Mouse (Mus musculus): Measurements from ENCODE around the gene Nrg3.
A peak's percentile ranks its signal among the peaks of the same experiment; 100 is the strongest.
"Not testable (repeated sequence)": the region's sequence is repeated elsewhere in the genome, so short reads cannot be mapped to it uniquely, and the experiment has no call there.

Nrg3 gene

DNA sequence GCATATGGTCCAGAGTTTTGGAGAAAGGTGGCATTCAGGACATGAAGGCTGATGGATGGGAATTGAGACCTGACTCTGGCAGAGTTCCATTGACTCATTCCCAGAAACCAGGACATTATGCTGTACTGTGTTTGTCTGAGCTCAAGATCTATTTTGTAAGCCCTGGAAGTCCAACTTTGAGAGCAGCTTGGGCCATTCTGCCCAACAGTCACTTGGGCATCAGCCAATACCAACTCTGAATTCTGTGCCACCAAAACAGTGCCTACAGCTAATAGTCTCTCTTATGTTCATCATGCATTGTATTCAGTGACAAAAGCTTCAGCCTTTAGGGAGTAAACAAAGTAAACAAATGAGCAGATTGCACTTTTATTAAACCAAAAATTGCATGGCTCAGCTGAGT, 843.2 kb downstream of the Nrg3 start:
- no peak for DNase-seq (ENCODE audit: low read depth, low spot score)

DNA sequence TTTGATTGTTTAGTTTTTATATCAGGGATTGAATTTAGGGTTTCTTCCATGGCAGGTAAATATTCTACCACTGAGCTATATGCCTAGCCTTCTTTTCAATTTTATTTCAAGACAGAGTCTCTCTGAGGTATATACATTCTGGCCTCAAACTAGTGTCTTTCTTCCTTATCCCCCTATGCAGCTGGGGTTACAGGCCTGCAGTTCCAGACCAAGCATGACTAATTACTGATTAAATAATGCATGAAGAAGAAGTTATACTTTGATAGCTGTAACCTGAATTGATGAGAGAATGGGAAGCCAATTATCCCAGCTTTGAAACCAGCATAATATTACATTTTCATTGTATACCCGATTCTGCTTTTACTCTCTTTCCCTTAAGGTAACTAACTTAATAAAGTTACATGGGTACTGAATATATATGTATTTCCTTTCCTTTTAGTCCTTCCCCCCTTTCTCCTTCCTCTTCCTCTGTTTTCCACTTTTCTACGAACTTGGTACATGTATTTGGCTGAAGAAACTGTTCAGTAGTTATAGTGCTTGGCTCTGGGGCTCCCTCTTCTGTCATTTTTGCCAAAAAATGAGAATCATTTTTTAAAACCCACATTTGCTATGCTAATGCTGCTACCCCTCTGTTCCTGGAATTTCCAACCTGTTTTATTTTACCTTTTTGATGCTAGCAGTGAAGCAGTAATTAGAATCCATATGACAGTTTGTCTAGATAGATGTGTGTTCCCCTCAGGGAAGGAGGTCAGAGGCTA, 843.8 kb downstream of the Nrg3 start:
- no peak for DNase-seq (ENCODE audit: low read depth, low spot score)

DNA sequence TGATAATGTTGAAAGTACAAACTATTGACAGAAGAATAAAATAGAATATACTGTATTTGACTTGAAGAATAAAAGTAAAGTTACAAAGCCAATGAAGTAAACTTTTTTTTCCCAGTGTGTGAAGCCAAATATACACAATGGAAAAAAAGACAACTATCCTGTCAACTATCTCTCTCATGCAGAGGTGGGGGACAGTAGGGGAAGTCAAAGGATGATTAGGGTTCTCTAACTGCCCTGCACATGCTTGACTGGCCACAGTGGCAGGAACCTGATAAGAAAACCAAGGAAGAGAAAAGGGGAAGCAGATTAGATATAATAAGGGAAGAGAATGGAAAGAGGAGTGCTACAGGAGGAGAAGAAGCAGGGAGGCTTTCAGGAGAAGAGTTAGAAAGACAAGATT, 855.9 kb downstream of the Nrg3 start:
- no peak for DNase-seq (ENCODE audit: low read depth, low spot score)

DNA sequence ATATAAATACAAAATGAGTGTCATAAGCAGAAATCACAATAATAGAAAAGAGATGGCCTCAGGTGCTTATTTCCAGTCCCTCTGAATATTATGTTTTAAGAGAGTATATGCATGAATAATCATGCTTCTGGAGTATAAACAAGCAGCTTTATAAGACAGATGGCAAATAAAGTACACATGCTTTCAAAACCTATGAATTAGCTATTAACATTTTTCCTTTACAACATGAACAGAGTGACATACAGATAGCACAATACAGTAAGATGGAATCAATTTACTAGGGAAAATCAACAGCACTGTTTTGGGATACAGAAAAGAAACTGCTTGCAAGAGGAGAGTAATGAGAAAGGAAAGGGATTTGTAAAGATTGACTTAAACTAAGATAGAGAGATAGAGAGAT, 875.2 kb downstream of the Nrg3 start:
- no peak for DNase-seq (ENCODE audit: low read depth, low spot score)

DNA sequence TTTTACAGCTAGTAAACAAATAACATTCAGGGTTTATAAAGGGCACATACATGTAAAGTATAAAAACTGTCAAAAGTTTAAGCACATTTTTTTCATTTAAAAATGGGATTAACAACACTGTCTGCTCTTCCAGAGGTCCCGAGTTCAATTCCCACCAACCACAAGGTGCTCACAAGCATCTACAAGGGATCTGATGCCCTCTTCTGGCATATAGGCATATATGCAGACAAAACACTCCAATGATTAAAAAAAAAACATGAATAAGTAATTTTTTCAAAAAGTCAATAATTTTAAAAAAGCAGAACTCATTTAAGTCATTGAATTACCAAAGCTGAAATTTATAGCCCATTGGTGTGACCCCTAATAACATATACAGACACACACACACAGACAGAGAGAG, 878.6 kb downstream of the Nrg3 start:
- DNase-seq (ENCODE audit: low read depth, low spot score): no peak

DNA sequence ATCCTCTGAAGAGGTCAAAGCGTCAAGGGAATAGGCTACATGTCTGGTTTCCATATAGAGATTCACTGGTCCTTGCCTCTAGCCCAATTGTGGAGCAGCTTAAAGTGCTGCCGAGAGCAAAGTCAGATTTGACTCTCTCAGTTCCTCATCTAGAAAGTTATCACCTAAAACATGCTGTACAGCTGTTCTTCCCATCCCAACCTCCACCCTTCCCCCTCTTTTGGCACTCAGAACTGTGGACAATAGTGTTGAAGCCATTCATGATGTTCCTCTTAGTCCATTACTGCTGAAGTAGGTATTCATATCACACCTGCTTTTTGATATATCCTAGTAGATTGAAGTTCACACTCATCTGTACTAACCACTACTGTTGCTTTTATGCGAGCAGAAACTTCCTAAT, 896.1 kb downstream of the Nrg3 start:
- DNase-seq (ENCODE audit: low read depth, low spot score): no peak

DNA sequence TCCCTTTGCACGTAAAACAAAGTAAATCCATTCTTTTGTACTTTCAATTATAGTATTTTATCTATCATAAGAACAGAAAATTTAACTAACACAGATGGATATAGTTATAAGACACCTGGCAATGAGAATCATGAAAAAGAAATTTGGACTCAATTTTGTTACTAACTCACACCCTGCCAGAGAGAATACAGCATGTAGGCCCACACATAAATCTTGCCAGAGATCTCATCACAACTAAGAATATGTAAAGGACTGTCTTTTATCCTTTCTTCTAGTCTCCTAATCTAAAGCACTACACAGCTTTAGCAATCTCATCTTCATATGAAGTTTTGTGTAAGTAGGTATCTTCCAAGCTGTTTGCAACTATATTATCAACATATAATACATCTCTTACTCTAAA, 904.7 kb downstream of the Nrg3 start:
- no peak for DNase-seq (ENCODE audit: low read depth, low spot score)

DNA sequence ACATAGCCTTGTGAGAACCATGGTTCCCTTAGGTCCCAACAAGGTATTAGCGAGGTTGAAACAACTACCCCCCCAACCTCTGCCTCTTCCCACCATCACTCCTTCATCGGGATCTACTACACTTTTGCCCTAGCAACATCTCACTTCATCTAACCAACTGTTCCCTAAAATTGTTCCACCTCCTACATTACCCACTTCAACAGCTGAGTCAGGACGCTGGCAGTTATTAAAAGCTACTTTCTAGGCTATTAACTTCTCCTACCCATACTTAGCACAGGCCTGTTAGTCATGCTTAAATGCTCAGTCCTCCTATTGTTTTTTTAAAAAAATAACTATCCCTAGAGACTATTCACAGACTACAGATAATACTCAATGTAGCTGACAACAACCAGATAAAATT, 906.7 kb downstream of the Nrg3 start:
- no peak for DNase-seq (ENCODE audit: low read depth, low spot score)

DNA sequence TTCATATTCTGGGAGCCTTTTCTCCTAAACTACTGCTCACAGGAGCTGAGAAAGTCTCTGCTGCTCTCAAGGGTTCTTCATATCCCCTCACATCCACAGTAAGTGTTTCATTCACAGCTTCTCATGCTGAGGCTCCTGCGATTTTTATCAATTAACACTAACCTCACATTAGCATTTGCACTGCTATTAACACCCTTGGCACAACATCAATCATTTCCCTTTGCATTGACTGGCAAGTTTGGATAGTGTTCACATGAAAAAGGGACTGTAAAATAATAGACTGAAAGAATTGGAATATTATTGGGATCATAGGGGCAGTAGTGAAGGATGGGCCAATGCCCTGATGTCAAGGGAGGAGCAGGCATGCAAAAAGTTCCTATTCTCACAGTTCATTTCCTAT, 918.3 kb downstream of the Nrg3 start:
- no peak for DNase-seq (ENCODE audit: low read depth, low spot score)

DNA sequence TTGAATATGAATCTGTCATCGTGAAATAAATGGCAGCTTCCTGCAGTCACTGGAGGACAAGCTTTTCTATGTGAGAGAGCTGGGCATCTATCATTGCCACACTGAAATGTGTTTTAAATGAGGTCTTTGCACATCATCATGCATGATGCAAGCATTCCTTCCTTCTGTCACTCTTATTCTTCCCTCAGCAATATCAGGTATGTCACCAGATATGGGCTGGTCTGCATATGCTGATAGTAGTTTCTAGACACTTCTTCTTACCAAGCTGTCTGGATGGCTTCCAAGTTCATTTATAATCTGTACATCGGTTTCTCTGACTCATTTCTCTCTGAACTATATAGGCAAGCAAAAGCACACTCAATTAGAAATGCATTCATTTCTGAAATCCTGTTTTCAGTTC, 925.6 kb downstream of the Nrg3 start:
- DNase-seq (ENCODE audit: low read depth, low spot score): peak; percentile 14

DNA sequence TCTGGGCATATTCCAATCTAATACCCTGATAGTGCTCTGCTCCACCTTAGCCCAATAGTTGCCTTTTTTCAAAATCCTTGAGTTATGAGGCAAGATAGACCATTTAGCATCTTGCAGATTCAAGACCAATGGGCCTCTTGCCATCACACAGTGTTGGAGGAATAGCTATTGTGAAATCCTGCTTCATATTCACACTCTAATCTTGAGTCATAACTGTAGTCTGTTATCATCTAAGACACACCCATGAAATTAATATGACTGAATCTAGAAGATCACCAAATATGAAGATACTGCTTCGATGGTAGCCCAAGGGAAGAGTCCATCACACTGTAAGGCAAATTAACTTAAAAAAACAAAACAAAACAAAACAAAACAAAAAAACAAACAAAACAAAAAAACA, 937.7 kb downstream of the Nrg3 start:
- no peak for DNase-seq (ENCODE audit: low read depth, low spot score)

DNA sequence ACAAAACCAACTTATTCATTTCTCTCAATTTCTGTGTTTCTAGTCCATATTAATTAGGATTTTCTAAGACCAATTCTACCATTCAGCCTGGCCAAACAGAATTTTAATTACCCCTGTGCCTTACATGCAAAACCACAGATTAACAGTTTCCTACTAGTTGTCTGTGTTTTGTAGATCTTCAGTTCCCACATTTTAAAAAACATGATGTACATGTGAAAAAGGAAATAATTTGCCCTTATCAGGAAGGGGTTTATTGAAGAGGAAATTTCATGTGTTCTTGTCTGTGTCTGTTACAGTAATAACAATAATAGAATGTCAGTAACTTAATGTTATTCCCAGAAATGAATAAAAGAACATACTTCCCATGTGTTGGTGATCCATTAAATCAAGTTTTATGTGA, 939.4 kb downstream of the Nrg3 start:
- no peak for DNase-seq (ENCODE audit: low read depth, low spot score)

DNA sequence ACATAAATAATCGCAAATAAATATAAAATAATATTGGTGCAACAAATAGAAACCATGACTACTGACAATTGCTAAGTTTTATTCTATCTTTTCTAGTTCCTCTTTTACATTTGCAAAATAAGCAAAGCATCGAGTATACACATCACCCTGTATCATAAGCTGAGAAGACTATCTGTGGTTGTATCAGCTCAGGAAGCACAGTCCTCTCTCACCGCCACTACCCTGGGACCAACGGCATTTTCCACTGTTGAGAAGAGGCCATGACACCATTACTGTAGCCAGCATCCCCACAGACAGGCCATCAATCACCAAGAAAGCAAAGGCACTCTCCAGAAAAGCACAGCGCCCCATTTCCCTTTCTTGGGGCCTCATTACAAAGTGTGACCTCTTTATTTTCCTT, 956.7 kb downstream of the Nrg3 start:
- DNase-seq (ENCODE audit: low read depth, low spot score): no peak

DNA sequence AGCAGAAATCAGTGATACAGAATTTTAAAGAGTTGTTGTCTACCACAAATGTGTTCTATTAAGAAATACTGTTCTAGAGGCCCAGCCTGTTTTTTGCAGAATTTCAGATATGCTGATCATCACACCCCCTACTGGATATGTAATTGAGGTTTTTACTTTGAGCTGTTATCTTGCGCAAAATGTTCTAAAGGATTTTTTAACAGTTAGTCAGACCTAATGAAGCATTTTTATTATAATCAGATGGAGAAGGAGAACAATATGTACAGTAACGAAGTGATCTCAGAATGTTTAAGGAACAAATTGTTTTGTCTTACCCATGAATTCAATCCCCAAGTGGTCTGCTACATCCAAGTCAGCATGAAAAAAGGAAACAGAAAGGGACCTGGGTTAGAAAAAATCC, 963.9 kb downstream of the Nrg3 start:
- DNase-seq (ENCODE audit: low read depth, low spot score): no peak

DNA sequence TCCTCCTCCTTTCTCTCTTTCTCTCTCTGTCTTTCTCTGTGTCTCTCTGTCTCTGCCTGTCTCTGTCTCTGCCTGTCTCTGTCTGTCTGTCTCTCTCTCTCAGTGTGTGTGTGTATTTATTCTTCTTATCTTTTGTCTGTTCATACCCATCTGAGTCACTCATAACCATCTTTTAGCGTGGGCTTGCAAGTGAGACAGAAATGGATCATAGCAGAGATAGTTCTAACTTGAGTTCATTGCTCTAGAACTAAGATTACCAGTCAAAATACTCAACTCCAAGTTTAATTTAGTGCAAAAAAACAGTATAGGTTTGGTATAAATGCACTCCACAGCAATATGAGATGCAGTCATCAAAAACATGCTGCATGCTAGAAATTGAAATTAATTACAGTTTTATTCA, 977.9 kb downstream of the Nrg3 start:
- no peak for DNase-seq (ENCODE audit: low read depth, low spot score)

DNA sequence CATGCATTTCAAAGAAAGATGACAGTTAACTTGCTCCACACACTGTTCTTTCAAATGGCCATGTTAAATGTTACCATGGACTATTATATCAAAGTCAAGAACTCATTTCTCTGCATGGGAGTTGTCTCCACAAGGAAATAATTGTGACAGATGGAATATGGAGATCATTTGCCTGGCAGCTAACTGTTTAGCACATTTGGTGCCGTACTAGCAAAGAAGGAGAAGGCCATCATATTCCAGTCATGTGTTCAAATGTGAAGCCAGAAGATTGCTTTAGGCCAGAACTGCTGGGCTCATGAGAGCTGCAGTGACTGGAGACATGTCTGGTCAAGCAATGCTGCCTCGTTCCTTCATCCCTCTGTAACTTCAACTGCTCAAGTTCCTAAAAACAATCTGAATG, 1025.8 kb downstream of the Nrg3 start:
- DNase-seq (ENCODE audit: low read depth, low spot score): no peak

DNA sequence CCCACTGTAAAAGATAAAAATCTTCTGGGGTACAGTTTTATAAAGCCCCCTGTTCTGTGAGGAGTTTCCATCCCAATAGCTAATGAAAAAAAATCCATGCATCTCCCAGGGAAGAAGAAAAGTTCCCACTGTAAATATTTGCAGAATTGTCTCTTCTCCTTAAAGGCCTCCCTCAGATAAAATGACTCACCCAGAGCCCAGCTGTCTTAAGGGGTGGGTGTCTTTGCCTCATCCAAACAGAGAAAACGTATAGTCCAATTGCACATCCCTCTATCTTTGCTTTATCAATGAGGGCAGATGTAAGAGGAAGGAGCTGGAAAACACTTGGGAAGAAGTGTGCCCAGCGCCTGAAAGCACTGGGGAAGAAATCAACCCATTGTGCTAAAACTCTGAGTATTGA, 1028.1 kb downstream of the Nrg3 start:
- DNase-seq (ENCODE audit: low read depth, low spot score): no peak

DNA sequence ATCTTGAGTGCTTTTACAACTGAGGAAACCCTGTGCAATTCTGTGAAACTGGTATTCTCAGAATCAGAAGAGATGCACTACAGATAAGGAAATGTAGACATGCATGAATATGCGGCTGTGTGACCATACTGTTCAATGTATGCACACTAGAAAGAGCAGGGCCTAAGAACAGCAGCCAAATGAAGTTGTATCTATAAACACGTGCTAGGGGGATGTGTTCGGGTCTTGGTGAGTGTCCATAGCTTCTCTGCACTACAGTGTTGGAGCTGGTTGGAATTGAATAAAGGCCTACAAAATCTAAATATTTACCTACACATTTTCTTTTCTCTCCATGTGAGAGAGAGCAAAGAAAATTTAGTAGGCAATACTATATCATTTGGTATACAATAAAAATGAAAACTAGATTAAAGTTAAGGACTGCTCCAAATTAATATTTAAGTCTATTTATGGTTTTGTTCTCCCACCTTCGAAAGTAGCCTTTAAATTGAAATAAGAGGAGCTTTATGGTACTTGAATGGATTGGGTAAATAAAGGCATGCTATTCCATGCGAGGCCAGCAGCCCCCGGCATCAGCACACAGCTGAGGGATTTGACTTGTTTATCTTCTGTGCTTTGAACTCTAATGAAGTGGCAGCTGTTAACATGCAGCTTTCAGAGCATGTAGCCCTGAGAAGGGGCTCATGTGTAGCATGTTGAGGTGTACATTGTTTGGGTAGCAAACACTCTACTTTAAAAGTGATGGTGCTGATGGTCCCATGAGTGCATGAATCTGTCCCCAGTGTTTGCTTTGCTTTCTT, 1038.9 kb downstream of the Nrg3 start:
- DNase-seq (ENCODE audit: low read depth, low spot score): no peak

DNA sequence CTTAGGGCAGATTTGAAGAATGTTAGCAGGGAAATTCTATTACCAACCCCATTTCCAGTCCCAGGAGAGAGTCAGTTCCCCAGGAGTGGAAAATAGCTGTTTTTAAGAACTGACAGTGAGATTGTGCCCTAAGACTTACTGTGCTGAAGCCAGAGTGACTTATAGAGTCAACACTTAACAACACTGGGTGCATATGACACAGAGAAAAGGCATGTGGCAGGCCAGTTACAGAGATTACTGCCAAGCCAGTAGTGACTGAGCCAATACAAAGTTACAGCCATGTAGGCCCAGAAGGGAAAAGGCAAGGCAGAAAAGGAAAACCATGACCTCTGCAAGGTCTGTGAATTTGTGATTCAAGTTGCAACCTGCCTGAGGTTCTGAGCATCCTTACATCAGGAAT, 1098.2 kb downstream of the Nrg3 start:
- no peak for DNase-seq (ENCODE audit: low read depth, low spot score)

DNA sequence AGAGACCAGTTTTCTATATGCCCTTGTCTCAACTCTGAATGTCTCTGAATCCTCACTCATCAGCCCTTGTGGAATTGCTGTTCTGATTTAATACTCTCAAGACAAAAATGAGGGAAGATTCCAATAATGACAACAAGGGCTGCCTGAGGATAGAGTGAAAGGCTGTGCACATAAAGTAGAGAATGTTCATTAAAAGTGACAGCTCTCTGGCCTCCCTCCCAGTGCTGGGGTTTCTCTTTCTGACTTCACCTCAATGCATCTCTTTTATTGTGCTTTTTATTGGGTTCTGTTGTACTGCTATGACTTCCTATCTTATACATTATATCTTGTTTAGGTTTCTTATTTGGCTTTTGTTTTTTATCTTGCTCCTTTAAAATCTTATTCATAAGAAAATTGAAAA, 1131.9 kb downstream of the Nrg3 start:
- DNase-seq (ENCODE audit: low read depth, low spot score): no peak

DNA sequence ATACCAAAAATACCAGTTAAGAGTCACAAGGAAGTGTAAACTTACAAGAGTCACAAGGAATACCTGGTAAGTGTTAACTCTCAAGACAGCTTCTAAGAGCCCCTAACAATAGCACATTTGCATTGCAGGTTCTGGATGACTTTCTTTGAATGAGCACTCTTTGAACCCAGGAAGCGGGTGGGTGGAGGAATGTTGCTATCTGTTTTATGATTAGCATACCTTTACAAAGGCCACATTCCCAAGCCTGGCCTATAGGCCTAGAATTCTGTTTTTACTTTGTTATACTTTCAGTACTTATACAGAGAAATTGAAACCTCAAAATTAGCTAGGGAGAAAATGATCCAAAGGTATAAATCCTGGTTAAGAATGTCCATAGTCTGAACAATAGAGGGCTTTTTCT, 1150.0 kb downstream of the Nrg3 start:
- not testable (repeated sequence) for DNase-seq (ENCODE audit: low read depth, low spot score)

DNA sequence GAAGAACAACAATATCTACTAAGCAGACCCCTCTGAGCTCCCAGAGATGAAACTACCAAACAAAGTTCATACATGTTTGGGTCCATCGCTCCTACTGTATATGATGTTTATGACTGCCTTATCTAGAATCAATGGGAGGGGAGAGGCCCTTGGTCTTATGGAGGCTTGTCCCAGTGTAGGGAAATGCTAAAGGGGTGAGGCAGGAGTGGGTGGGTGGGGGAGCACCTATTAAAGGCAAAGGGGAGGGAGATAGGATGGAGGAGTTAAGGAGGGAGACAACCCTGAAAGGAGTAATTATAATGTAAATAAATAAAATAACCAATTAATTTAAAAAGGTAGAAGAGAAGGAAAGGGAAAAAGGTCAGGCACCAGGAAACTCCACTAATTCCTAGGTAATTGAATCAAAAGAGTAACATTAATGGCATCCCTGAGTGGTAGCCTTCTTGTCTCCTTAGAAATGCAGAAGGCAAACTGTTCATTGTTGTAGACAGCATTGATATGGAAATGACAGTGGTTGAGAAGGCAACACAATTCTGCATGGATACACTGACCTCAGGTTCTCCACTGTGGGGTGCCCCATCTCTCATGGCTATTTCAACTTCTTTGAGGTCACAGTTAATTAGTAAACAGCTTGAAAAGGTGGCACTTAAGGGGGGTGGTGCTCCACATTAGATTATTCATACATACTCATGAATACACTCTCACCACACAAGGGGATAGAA, 1152.1 kb downstream of the Nrg3 start:
- no peak for DNase-seq (ENCODE audit: low read depth, low spot score)
